26 mouse cellular contexts compared by ENCODE assay signal in the genomic region with DNA sequence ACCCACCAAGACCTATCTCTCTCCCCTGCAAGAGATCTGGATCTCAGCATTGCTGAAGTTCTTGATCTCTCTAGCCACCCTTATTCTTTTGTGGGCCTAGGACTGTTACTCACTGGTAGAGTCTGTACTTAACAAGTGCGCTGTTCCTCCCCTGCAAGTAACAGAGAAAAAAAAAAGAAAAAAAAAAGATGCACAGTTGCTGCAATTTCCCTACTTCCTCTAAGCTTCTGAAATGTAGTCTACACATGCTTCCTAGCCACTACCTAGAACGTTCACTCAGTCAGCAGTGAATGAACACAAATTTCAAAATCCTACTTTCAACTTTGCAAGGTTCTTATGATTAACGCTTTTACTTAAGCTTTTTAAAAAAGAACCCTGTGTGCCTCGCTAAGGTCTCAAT.
"Had no signal": no experiment of that assay in that cellular context is flagged by ENCODE, and none has a peak within 500 bp of the region (broad histone marks: within the 10 kb centered on the region; RNA-seq: fewer than 3 reads in every experiment).

No protein-coding gene starts in this region.

- H3K27ac ChIP-seq: gastrocnemius, adult 2 months; heart, embryonic 10.5 days; heart, embryonic 13.5 days; heart, embryonic 15.5 days; hindbrain, embryonic 13.5 days; hindbrain, embryonic 15.5 days; hindbrain, postnatal 0 days; intestine, embryonic 15.5 days; kidney, embryonic 15.5 days; kidney, postnatal 0 days; limb, embryonic 13.5 days; limb, embryonic 15.5 days; liver, embryonic 12.5 days; liver, embryonic 14.5 days had no signal

- H3K4me1 ChIP-seq: liver, embryonic 12.5 days had no signal

- DNase-seq: gastrocnemius, adult 2 months; gastrocnemius, postnatal 10 days; gastrocnemius, postnatal 25 days; heart, adult 18-20 months; heart, postnatal 14 days; heart, postnatal 36 days; kidney, adult 18-20 months; kidney, adult 9 months; kidney, postnatal 14 days; kidney, postnatal 36 days; layer of hippocampus, adult 9-11 months; layer of hippocampus, postnatal 36 days had no signal

- H3K9me3 ChIP-seq: heart, embryonic 10.5 days; heart, embryonic 13.5 days; heart, embryonic 15.5 days; hindbrain, embryonic 13.5 days; hindbrain, embryonic 15.5 days; intestine, embryonic 15.5 days; kidney, embryonic 15.5 days; limb, embryonic 13.5 days; limb, embryonic 15.5 days; liver, embryonic 12.5 days had no signal

- H3K36me3 ChIP-seq: heart, embryonic 10.5 days; heart, embryonic 13.5 days; heart, embryonic 15.5 days; hindbrain, embryonic 13.5 days; hindbrain, embryonic 15.5 days; intestine, embryonic 15.5 days; kidney, embryonic 15.5 days; limb, embryonic 13.5 days; limb, embryonic 15.5 days; liver, embryonic 12.5 days had no signal

- H3K9ac ChIP-seq: heart, embryonic 13.5 days; heart, embryonic 15.5 days; hindbrain, embryonic 13.5 days; hindbrain, embryonic 15.5 days; intestine, embryonic 15.5 days; kidney, embryonic 15.5 days; limb, embryonic 13.5 days; limb, embryonic 15.5 days; liver, embryonic 12.5 days; liver, embryonic 14.5 days had no signal

- H3K4me3 ChIP-seq: gastrocnemius, adult 2 months; heart, embryonic 10.5 days; heart, embryonic 13.5 days; heart, embryonic 15.5 days; hindbrain, embryonic 13.5 days; hindbrain, embryonic 15.5 days; intestine, embryonic 15.5 days; kidney, embryonic 15.5 days; limb, embryonic 13.5 days; limb, embryonic 15.5 days; liver, embryonic 12.5 days had no signal

- H3K4me2 ChIP-seq: heart, embryonic 13.5 days; heart, embryonic 15.5 days; hindbrain, embryonic 13.5 days; hindbrain, embryonic 15.5 days; intestine, embryonic 15.5 days; kidney, embryonic 15.5 days; limb, embryonic 13.5 days; limb, embryonic 15.5 days; liver, embryonic 12.5 days had no signal

- H3K27me3 ChIP-seq: heart, embryonic 13.5 days; heart, embryonic 15.5 days; hindbrain, embryonic 13.5 days; hindbrain, embryonic 15.5 days; intestine, embryonic 15.5 days; limb, embryonic 13.5 days; limb, embryonic 15.5 days; liver, embryonic 12.5 days had no signal

- ATAC-seq: intestine, embryonic 15.5 days; intestine, postnatal 0 days; liver, embryonic 12.5 days had no signal
